Mouse (Mus musculus) B cell, adult (primary cell): ENCODE results near the gene Upk3a. TPM values are rescaled to one million over a fixed set of nuclear protein-coding genes. Genes with fewer than 3 reads are reported as not detected.

Experiments
- total RNA-seq: library from RNA; stranded (reverse); gene quantifications from 4 replicates; pipeline ENCODE4 v1.2.4, GENCODE M21; 2023; ENCODE audit not compliant: inconsistent age

Gene Upk3a
- total RNA-seq: not detected in 4 replicates

DNA sequence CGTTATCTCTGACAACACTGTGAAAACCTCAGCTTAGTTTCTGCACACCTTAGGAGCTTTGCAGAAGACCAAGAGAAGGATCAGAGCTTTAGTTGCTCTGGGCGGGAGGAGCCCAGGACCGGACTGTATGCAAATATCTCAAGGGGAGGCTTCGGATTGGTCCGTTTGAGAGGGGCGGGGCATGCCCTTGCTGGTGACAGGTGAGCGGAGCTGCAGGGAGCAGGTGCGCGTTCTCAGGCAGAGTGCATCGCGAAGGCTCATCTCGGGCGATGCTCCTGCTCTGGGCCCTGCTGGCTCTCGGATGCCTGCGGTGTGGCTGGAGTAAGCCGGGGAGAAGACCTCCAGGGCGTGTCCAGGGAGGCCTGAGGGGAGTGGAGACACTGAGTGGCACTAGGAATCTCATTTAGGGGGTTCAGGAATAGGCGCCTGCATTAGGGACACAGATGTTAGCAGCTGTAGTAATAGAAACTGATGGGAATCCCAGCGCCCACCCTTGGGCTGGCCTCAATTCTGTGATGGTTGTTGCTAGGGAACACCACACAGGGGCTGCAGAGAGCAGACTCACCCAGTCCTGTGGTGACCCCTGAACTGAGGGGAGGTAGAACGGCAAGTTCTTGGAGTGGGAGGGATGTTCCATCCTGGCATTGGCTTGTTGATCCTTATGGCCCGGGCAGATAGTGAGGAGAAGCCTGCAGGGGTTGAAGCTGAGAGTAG, at the start of gene Upk3a:
Gene Upk3a, plus strand, starts transcription at position 191 of the 714 bp plus-strand sequence.

DNA sequence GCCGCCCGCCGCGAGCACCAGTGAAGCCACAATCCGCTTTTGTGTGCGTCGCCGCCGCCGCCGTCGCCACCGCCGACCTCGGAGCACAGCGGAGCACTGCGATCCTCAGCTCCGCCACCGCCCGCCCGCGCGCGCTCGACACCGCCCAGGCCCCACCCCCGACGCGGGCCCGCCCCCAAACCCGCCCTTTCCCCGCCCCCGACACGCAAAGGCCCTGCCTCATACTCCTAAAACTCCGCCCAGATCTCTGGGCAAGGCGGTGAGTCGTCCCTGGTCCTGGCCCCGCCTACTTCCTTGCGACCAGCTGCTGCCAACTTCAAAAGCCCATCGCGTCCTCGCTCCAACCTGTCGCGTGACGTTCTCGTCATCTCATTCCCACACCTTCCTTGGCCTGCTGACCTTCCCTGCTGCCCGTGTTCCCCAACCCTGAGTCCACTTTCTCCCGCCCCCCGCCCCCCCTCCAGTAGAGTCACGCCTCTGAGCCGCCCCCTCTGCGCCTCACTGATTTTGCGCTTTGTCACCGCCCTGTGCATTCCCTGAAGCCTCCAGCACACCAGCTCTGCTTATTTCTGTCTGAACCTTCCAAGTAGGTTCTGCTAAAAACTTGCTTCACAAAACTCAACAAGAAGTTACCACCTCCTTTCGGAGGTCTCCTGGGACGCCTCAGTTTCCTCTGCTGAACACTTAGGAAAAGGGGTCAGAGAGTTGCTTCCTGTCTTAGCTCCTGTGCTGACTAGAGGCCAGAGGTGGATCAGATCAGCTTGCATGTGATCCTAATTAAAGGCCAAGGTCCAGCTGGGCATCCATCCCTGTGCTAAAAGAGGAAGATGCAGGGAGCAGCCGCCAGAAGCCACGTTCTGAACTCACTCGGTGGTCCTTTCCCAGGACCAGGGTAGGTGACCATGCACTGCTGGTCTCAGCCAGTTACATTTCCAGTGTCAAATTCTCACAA, 28.8 kb upstream of the Upk3a start, which contains the start of gene 5031439G07Rik:
Gene 5031439G07Rik, minus strand, starts transcription at position 678 of the 952 bp plus-strand sequence.

DNA sequence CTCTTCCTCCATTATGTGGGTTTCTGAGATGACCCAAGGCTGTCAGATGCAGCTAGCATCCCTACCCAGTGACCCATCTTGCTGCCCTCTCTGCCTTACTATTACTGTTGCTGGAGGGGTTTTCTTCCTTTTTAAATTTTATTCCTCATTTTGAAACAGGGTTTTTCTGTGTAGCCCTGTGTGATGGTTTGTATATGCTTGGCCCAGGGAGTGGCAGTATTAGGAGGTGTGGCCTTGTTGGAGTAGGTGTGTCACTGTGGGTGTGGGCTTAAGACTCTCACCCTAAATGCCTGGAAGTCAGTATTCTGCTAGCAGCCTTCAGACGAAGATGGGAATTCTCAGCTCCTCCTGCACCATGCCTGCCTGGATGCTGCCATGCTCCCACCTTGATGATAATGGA, 11.7 kb downstream of the Upk3a start, which contains the start of gene Fam118a:
Gene Fam118a, plus strand, starts transcription at position 301 of the 400 bp plus-strand sequence.

Other genes starting within 250 kb of the Upk3a start
- 0.57 to 1.9 TPM (median 1.5 TPM) in 4 replicates for gene Phf21b, start 161.1 kb upstream of the Upk3a start, total RNA-seq
- 0.69 to 1.1 TPM (median 0.86 TPM) in 4 replicates for gene Gm29666, start 97.1 kb upstream of the Upk3a start, total RNA-seq
- 53.0 to 58.3 TPM (median 53.5 TPM) in 4 replicates for gene Nup50, start 93.7 kb upstream of the Upk3a start, total RNA-seq
- 74.6 to 97.7 TPM (median 77.9 TPM) in 4 replicates for gene 5031439G07Rik, start 28.6 kb upstream of the Upk3a start, total RNA-seq
- gene Fam118a, start 11.8 kb downstream of the Upk3a start, total RNA-seq: 19.6 to 26.2 TPM (median 20.7 TPM) in 4 replicates
- not detected in 4 replicates for gene Smc1b, start 114.8 kb downstream of the Upk3a start, total RNA-seq
- not detected in 4 replicates for gene Ribc2, start 114.9 kb downstream of the Upk3a start, total RNA-seq
- 0.19 to 0.22 TPM in 2 of 4 replicates, not detected in the others for gene Fbln1, start 188.8 kb downstream of the Upk3a start, total RNA-seq